Mouse (Mus musculus) hindbrain, embryonic 15.5 days (tissue): ENCODE measurements at regions not wholly inside any gene's neighbourhood (a gene's known extent, or its start where the extent isn't known, plus 50 kb on each side); places are given as distances from the start of the nearest gene placed in this dataset.

Source experiments
- ATAC-seq: fragments of 200-750 bp; cut with Nextera tagmentation; 2 replicates; pipeline ENCODE4 v1.8.0; 2017; ENCODE audit warnings: low read depth, moderate number of reproducible peaks, moderate TSS enrichment; ENCODE audit not compliant: low FRiP score
- H3K27ac ChIP-seq: fragments of 300-500 bp; sonication (generic); replicated peaks from 2 replicates; pipeline ENCODE4 v1.5.1; 2015; ENCODE audit warnings: mild to moderate bottlenecking, inconsistent platforms
- H3K27me3 ChIP-seq: fragments of 300-500 bp; sonication (generic); 2 replicates; pipeline ENCODE4 v1.6.1; 2015; ENCODE audit warnings: control low read depth, inconsistent platforms
- H3K36me3 ChIP-seq: fragments of 300-500 bp; sonication (generic); 2 replicates; pipeline ENCODE4 v1.6.1; 2015; ENCODE audit warnings: control low read depth, inconsistent platforms
- H3K4me1 ChIP-seq: fragments of 300-500 bp; sonication (generic); replicated peaks from 2 replicates; pipeline ENCODE4 v1.6.1; 2015; ENCODE audit warnings: control low read depth, inconsistent platforms
- H3K4me2 ChIP-seq: fragments of 300-500 bp; sonication (generic); 2 replicates; pipeline ENCODE4 v1.6.1; 2015; ENCODE audit warnings: moderate library complexity, mild to moderate bottlenecking, inconsistent platforms
- H3K4me3 ChIP-seq: fragments of 300-500 bp; sonication (generic); 2 replicates; pipeline ENCODE4 v1.5.1; 2015; ENCODE audit warnings: mild to moderate bottlenecking, inconsistent platforms
- H3K9ac ChIP-seq: fragments of 300-500 bp; sonication (generic); 2 replicates; pipeline ENCODE4 v1.6.1; 2015; ENCODE audit warnings: inconsistent platforms
- H3K9me3 ChIP-seq: fragments of 300-500 bp; sonication (generic); 2 replicates; pipeline ENCODE4 v1.6.1; 2016; ENCODE audit warnings: control low read depth, inconsistent platforms
- WGBS: fragments of 180-500 bp; shearing (Covaris S2); methylation state at CpG from one replicate; pipeline ENCODE4 v1.1.7; 2015; 5-methylcytosine and 5-hydroxymethylcytosine counted together

GRCm38 (mm10) chr15:38589010-38589409 lies 1163.7 kb downstream of the 4930447A16Rik start:
- no peak overlapping the region for H3K9ac ChIP-seq
- H3K4me2 ChIP-seq = no peak overlapping the region
- WGBS = 83% methylated on average over 2 of the region's 2 CpGs
- no peaks in the 10 kb centered on the region for H3K9me3 ChIP-seq
- H3K27ac ChIP-seq = no peak overlapping the region
- H3K4me3 ChIP-seq = no peak overlapping the region
- no peaks in the 10 kb centered on the region for H3K36me3 ChIP-seq
- no peak for ATAC-seq
- H3K27me3 ChIP-seq = no peaks in the 10 kb centered on the region
- H3K4me1 ChIP-seq = no peaks in the 10 kb centered on the region

- H3K27me3 ChIP-seq = no peaks in the 10 kb centered on the region
- no peak for ATAC-seq
- WGBS = 95% methylated on average over 5 of the region's 5 CpGs
Observed at GRCm38 (mm10) chr15:38589675-38590074, 1164.3 kb downstream of the 4930447A16Rik start.

GRCm38 (mm10) chr15:38594095-38594494 lies 1168.7 kb downstream of the 4930447A16Rik start:
- ATAC-seq = no peak
- no peaks in the 10 kb centered on the region for H3K4me1 ChIP-seq
- no peak overlapping the region for H3K9ac ChIP-seq
- no peaks in the 10 kb centered on the region for H3K27me3 ChIP-seq
- no peak overlapping the region for H3K4me3 ChIP-seq
- no peaks in the 10 kb centered on the region for H3K9me3 ChIP-seq
- no peak overlapping the region for H3K4me2 ChIP-seq
- 76% methylated on average over 11 of the region's 11 CpGs for WGBS
- no peaks in the 10 kb centered on the region for H3K36me3 ChIP-seq
- no peak overlapping the region for H3K27ac ChIP-seq

More at GRCm38 (mm10) chr15:38589675-38590074, 1164.3 kb downstream of the 4930447A16Rik start:
- Histone ChIP-seq H3K4me3 (no peak overlapping the region), H3K9ac (no peak overlapping the region), H3K4me2 (no peak overlapping the region), H3K27ac (no peak overlapping the region), H3K4me1 (no peaks in the 10 kb centered on the region), H3K9me3 (no peaks in the 10 kb centered on the region), H3K36me3 (no peaks in the 10 kb centered on the region)

- H3K4me3 ChIP-seq = no peak overlapping the region
- H3K27ac ChIP-seq = no peak overlapping the region
- no peak overlapping the region for H3K4me2 ChIP-seq
- WGBS = 97% methylated on average over 2 of the region's 2 CpGs
- no peaks in the 10 kb centered on the region for H3K4me1 ChIP-seq
- ATAC-seq = no peak
- H3K36me3 ChIP-seq = no peaks in the 10 kb centered on the region
- no peak overlapping the region for H3K9ac ChIP-seq
- H3K27me3 ChIP-seq = no peaks in the 10 kb centered on the region
- no peaks in the 10 kb centered on the region for H3K9me3 ChIP-seq
Observed at GRCm38 (mm10) chr15:38594747-38595146, 1169.4 kb downstream of the 4930447A16Rik start.

GRCm38 (mm10) chr15:38595820-38596219 lies 1170.5 kb downstream of the 4930447A16Rik start:
- Histone ChIP-seq H3K9me3 (no peaks in the 10 kb centered on the region), H3K4me2 (no peak overlapping the region), H3K27ac (no peak overlapping the region), H3K4me3 (no peak overlapping the region), H3K4me1 (no peaks in the 10 kb centered on the region), H3K36me3 (no peaks in the 10 kb centered on the region), H3K27me3 (no peaks in the 10 kb centered on the region), H3K9ac (no peak overlapping the region)
- WGBS = 66% methylated on average over 4 of the region's 4 CpGs
- ATAC-seq = no peak

GRCm38 (mm10) chr15:38597458-38597857 lies 1172.1 kb downstream of the 4930447A16Rik start:
- Histone ChIP-seq H3K4me3 (no peak overlapping the region), H3K4me2 (no peak overlapping the region), H3K9me3 (no peaks in the 10 kb centered on the region), H3K36me3 (no peaks in the 10 kb centered on the region), H3K9ac (no peak overlapping the region), H3K27me3 (no peaks in the 10 kb centered on the region), H3K27ac (no peak overlapping the region), H3K4me1 (no peaks in the 10 kb centered on the region)
- no peak for ATAC-seq
- 90% methylated on average over 3 of the region's 3 CpGs for WGBS

GRCm38 (mm10) chr15:38601436-38601835 lies 1176.1 kb downstream of the 4930447A16Rik start:
- no peaks in the 10 kb centered on the region for H3K9me3 ChIP-seq
- no peaks in the 10 kb centered on the region for H3K4me1 ChIP-seq
- H3K27me3 ChIP-seq = no peaks in the 10 kb centered on the region
- H3K4me2 ChIP-seq = no peak overlapping the region
- H3K27ac ChIP-seq = no peak overlapping the region
- no peak for ATAC-seq
- H3K36me3 ChIP-seq = no peaks in the 10 kb centered on the region
- no peak overlapping the region for H3K9ac ChIP-seq
- no peak overlapping the region for H3K4me3 ChIP-seq
- 92% methylated on average over 7 of the region's 7 CpGs for WGBS

- H3K4me2 ChIP-seq = no peak overlapping the region
- no peak for ATAC-seq
- no peaks in the 10 kb centered on the region for H3K36me3 ChIP-seq
- WGBS = 66% methylated on average over 12 of the region's 12 CpGs
- no peaks in the 10 kb centered on the region for H3K9me3 ChIP-seq
- H3K27ac ChIP-seq = peak overlapping the region; percentile 8; the same call in 1 of the 2 replicates
- no peak overlapping the region for H3K9ac ChIP-seq
- no peak overlapping the region for H3K4me3 ChIP-seq
- no peaks in the 10 kb centered on the region for H3K27me3 ChIP-seq
- no peaks in the 10 kb centered on the region for H3K4me1 ChIP-seq
Observed at GRCm38 (mm10) chr15:38602187-38602870, 1177.0 kb downstream of the 4930447A16Rik start.

GRCm38 (mm10) chr15:38603918-38604317 lies 1178.6 kb downstream of the 4930447A16Rik start:
- Histone ChIP-seq H3K4me3 (no peak overlapping the region), H3K27ac (no peak overlapping the region), H3K4me2 (no peak overlapping the region), H3K9me3 (no peaks in the 10 kb centered on the region), H3K4me1 (no peaks in the 10 kb centered on the region), H3K36me3 (no peaks in the 10 kb centered on the region), H3K9ac (no peak overlapping the region), H3K27me3 (no peaks in the 10 kb centered on the region)
- ATAC-seq = no peak
- WGBS = 57% methylated on average over 5 of the region's 5 CpGs

GRCm38 (mm10) chr15:38607368-38607767 lies 1182.0 kb downstream of the 4930447A16Rik start:
- no peaks in the 10 kb centered on the region for H3K36me3 ChIP-seq
- no peak overlapping the region for H3K9ac ChIP-seq
- no peaks in the 10 kb centered on the region for H3K27me3 ChIP-seq
- 83% methylated on average over 2 of the region's 2 CpGs for WGBS
- no peak overlapping the region for H3K4me2 ChIP-seq
- H3K9me3 ChIP-seq = no peaks in the 10 kb centered on the region
- ATAC-seq = no peak
- no peaks in the 10 kb centered on the region for H3K4me1 ChIP-seq
- no peak overlapping the region for H3K4me3 ChIP-seq
- no peak overlapping the region for H3K27ac ChIP-seq

GRCm38 (mm10) chr15:38608207-38608870 lies 1183.0 kb downstream of the 4930447A16Rik start:
- Histone ChIP-seq H3K4me3 (no peak overlapping the region), H3K9ac (no peak overlapping the region), H3K36me3 (no peaks in the 10 kb centered on the region), H3K27ac (no peak overlapping the region), H3K4me1 (no peaks in the 10 kb centered on the region), H3K4me2 (no peak overlapping the region), H3K9me3 (no peaks in the 10 kb centered on the region), H3K27me3 (no peaks in the 10 kb centered on the region)
- WGBS = 80% methylated on average over 6 of the region's 6 CpGs
- no peak for ATAC-seq

GRCm38 (mm10) chr15:38609522-38609921 lies 1184.2 kb downstream of the 4930447A16Rik start:
- no peaks in the 10 kb centered on the region for H3K4me1 ChIP-seq
- no peak overlapping the region for H3K9ac ChIP-seq
- no peak overlapping the region for H3K4me3 ChIP-seq
- no peaks in the 10 kb centered on the region for H3K36me3 ChIP-seq
- no peaks in the 10 kb centered on the region for H3K9me3 ChIP-seq
- H3K27ac ChIP-seq = no peak overlapping the region
- H3K27me3 ChIP-seq = no peaks in the 10 kb centered on the region
- WGBS = 97% methylated on average over 4 of the region's 4 CpGs
- ATAC-seq = no peak
- no peak overlapping the region for H3K4me2 ChIP-seq
